Mouse (Mus musculus) lung, adult 2 months (tissue): ENCODE results near the gene Ncor1.
A peak's percentile ranks its signal among the peaks of the same experiment; 100 is the strongest.

Source experiments
- CTCF ChIP-seq: fragments of 200-500 bp; IDR thresholded peaks from 2 replicates; pipeline ENCODE4 v1.5.1; 2011; ENCODE audit warnings: mild to moderate bottlenecking, low read length, control low read depth; ENCODE audit not compliant: insufficient read depth
- POLR2A ChIP-seq: fragments of 200-500 bp; IDR thresholded peaks from 2 replicates; pipeline ENCODE4 v1.6.1; 2011; ENCODE audit warnings: low read depth, mild to moderate bottlenecking, control low read depth, low read length, borderline replicate concordance; ENCODE audit errors: extremely low read depth

- TF ChIP-seq CTCF (no peak), POLR2A (peak; percentile 33; the same call in 1 of the 2 replicates)
Measured at GRCm38 (mm10) chr11:62494754-62495275, 36.5 kb upstream of the Ncor1 start.
